Mouse (Mus musculus) thymus, adult 2 months (tissue): ENCODE measurements around the gene Cisd1. TPM values are rescaled to one million over a fixed set of nuclear protein-coding genes. Genes with fewer than 3 reads are reported as not detected.

ENCODE experiments used
- DNase-seq: peaks from one replicate; pipeline ENCODE4 v3.0.0; 2021
- H3K27ac ChIP-seq: fragments of 200-500 bp; 2 replicates; pipeline ENCODE4 v1.5.1; 2012; ENCODE audit warnings: low read length, control low read depth; ENCODE audit not compliant: control insufficient read depth, insufficient read depth
- H3K27me3 ChIP-seq: fragments of 200-500 bp; 2 replicates; pipeline ENCODE4 v1.6.1; 2012; ENCODE audit warnings: mild to moderate bottlenecking, low read length, moderate library complexity, mixed read lengths; ENCODE audit not compliant: control insufficient read depth, insufficient read depth
- H3K36me3 ChIP-seq: fragments of 200-500 bp; 2 replicates; pipeline ENCODE4 v1.6.1; 2012; ENCODE audit warnings: mild to moderate bottlenecking, low read length, moderate library complexity; ENCODE audit not compliant: control insufficient read depth, insufficient read depth
- H3K4me1 ChIP-seq: fragments of 200-500 bp; replicated peaks from 2 replicates; pipeline ENCODE4 v1.6.1; 2012; ENCODE audit warnings: low read length; ENCODE audit not compliant: control insufficient read depth, insufficient read depth
- H3K4me3 ChIP-seq: fragments of 200-500 bp; 2 replicates; pipeline ENCODE4 v1.5.1; 2012; ENCODE audit warnings: mild to moderate bottlenecking, low read length, control low read depth, moderate library complexity; ENCODE audit not compliant: control insufficient read depth, insufficient read depth
- CTCF ChIP-seq: fragments of 200-500 bp; IDR thresholded peaks from 2 replicates; pipeline ENCODE4 v1.5.1; 2012; ENCODE audit warnings: mild to moderate bottlenecking, control low read depth, low read length, moderate library complexity, borderline replicate concordance; ENCODE audit not compliant: control insufficient read depth, poor library complexity, insufficient read depth; ENCODE audit errors: extremely low read depth
- POLR2A ChIP-seq: fragments of 200-500 bp; IDR thresholded peaks from 2 replicates; pipeline ENCODE4 v1.6.1; 2012; ENCODE audit warnings: mild to moderate bottlenecking, low read length, control low read depth, moderate library complexity; ENCODE audit not compliant: control insufficient read depth, poor library complexity, insufficient read depth; ENCODE audit errors: extremely low read depth
- WGBS: fragments of 180-500 bp; shearing (Covaris S2); methylation state at CpG from one replicate; pipeline ENCODE4 v1.1.7; 2018; 5-methylcytosine and 5-hydroxymethylcytosine counted together
- polyA plus RNA-seq: library from polyadenylated mRNA; depleted of rRNA; stranded (reverse); fragments of >200 nt; gene quantifications from 2 replicates; pipeline ENCODE4 v1.2.3, GENCODE M21; 2012

The Cisd1 gene
- polyA plus RNA-seq, 1 experiment = 35.1 TPM

DNA sequence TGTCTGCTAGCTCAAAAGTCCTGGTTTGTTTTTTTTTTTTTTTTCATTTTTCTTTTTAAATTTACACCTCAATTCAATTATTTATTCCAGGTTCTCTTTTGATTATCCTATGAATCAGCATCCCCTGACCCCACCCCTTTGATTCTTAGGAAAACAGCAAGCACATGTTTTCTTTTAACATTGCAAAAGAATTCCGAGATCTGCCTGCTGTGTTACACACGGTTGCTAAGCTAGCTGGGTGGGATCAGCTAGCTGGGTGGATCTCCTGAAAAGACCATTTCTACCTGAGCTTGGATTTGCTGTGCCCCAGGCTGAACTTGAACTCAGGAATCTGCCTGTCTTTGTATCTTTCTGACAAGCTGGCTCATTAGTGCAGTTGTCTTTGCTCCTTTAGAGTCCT lies 1.4 kb upstream of the Cisd1 start:
- H3K27ac ChIP-seq = no peak overlapping the region
- peaks cover 21% of the 10 kb centered on the region for H3K4me1 ChIP-seq
- WGBS = 87% methylated on average over 2 of the region's 2 CpGs

DNA sequence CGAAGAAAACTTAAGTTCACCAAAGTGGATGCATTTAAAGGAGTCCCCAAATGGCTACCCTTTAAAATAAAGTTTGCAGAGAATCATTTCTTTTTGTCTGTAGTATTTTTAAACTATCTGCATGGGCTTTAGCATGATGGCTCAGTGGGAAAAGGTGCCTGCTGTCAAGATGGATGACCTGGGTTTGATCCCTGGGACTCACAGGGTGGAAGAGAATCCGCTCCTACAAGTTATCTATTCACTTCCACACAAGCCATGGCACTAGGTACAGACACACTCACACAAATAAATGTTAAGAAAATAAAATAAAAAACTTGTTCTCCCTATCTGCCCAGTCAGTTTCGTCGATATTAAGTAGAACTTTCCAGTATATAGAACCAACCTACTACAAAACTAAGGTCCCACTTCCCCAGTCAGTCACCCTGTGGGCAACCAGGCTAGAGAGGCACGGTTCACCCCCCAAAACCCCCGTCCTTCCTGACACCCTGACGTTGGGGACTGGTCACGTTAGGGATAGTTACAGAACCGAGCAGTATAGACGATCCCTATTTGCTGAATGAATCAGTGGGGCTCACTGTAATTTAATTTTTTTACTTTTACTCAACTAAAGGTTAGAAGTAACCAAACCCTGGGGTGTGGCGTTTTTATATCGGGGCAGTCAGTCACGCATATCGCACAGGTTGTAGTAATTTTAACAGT lies 1.0 kb downstream of the Cisd1 start:
- 27% methylated on average over 14 of the region's 14 CpGs for WGBS
- H3K4me1 ChIP-seq = peaks cover 27% of the 10 kb centered on the region
- H3K27me3 ChIP-seq = no peaks in the 10 kb centered on the region
- H3K4me3 ChIP-seq = no peak overlapping the region
- no peak overlapping the region for H3K27ac ChIP-seq
- H3K36me3 ChIP-seq = no peaks in the 10 kb centered on the region
- DNase-seq = no peak
- TF ChIP-seq CTCF (no peak), POLR2A (no peak)

More for the DNA sequence above, 1.4 kb upstream of the Cisd1 start:
- no peaks in the 10 kb centered on the region for H3K27me3 ChIP-seq
- no peaks in the 10 kb centered on the region for H3K36me3 ChIP-seq
- H3K4me3 ChIP-seq = no peak overlapping the region
- no peak for DNase-seq
- TF ChIP-seq POLR2A (no peak), CTCF (no peak)

DNA sequence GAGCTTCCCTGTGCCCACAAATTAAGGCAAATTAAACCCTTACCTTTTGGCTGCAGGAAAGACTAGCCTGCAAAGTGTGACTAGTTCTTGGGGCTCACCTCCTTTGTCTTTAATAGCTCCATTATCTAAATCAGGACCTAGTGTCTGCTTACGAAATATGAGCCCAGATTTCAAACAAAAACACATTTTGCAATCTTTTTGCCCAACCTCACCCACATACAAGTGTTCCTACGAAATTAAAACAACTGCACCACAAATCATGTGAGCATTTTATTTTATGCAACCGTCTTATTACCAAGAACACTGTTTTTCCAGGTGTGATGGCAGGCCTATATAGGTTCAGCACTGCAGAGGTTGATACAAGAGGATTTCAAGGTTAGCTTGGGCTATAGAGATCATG lies 1.6 kb downstream of the Cisd1 start:
- peaks cover 22% of the 10 kb centered on the region for H3K4me1 ChIP-seq
- no peak overlapping the region for H3K27ac ChIP-seq

DNA sequence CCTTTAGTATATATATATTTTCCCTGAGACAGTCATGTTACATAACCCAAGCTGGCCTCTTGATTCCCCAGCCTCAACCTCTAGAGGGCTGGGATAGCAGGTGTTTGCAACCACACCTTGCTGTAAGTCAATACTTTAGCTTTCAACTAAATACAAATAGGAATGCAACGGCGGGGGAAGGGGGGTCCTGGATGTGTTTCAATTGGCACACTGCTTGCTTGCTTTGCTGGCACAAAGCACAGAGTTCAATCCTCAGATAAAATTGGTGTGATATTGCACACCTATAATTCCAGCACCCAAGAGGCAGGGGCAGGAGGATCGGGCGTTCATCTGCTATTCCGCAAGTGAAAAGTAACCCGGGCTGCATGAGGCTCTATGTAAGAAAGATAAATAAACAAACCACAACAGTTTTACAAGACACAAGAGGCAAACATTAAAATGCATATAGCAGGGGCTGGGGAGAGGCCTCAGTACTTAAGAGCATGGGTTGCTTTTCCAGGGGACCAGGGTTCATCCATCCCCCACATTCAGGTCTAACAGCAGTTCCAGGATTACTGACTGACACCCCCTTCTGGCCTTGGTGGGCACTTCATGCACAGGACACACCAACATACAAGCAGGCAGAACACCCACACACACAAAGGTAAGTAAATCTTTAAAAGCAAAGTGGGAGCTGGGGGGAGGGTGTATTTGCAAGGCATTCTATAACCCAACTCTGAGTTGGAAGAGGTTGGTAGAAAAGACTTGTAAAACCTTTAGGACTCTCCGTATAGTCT lies 2.5 kb downstream of the Cisd1 start:
- Histone ChIP-seq H3K27me3 (no peaks in the 10 kb centered on the region), H3K4me1 (peaks cover 21% of the 10 kb centered on the region), H3K4me3 (no peak overlapping the region), H3K36me3 (no peaks in the 10 kb centered on the region), H3K27ac (no peak overlapping the region)
- DNase-seq = no peak
- WGBS = 92% methylated on average over 7 of the region's 7 CpGs
- TF ChIP-seq CTCF (no peak), POLR2A (no peak)

More for the DNA sequence above, 1.6 kb downstream of the Cisd1 start:
- 92% methylated on average over 3 of the region's 3 CpGs for WGBS
- no peaks in the 10 kb centered on the region for H3K27me3 ChIP-seq
- TF ChIP-seq CTCF (no peak), POLR2A (no peak)
- H3K36me3 ChIP-seq = no peaks in the 10 kb centered on the region
- DNase-seq = no peak
- H3K4me3 ChIP-seq = no peak overlapping the region

DNA sequence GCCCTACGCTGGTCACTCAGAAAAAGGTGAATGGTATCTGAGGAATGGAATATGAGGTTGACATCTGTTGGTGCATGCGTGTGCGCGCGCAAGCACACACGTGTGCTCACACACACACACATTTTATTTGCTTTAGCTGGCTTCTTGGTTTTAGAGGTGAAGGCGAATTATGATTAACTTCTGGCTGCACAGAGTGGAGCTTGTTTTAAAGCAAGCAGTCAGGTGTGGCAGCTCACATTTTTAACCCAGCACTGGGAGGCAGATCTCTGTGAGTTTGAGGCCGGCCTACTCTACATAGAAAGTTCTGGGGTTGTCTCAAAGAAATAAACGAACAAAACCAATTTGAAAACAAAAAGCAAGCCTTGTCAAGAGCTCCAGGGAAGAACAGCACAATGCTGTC lies 3.5 kb downstream of the Cisd1 start:
- DNase-seq = no peak
- Histone ChIP-seq H3K27me3 (no peaks in the 10 kb centered on the region), H3K36me3 (no peaks in the 10 kb centered on the region), H3K4me3 (no peak overlapping the region), H3K4me1 (peaks cover 18% of the 10 kb centered on the region), H3K27ac (no peak overlapping the region)
- 96% methylated on average over 9 of the region's 9 CpGs for WGBS
- TF ChIP-seq POLR2A = no peak
- TF ChIP-seq CTCF = no peak

DNA sequence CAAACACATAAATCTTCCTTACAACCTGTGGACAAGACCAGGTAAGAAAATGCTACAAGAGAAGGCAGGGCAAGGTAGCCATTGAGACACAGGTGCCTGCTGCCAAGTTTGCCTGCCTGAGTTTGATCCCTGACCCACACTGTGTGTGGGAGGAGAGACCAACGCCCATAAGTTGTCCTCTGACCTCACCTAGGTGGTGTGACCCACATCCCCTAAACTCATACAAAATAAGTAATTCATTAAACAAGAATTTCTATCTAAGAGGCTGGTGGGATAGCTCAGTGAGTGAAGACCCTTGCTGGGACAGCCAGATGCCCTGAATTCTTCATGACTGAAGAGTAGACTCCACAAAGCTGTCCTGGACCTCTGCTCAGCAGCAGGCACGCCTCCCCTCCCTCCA lies 4.6 kb downstream of the Cisd1 start:
- no peak for TF ChIP-seq CTCF
- TF ChIP-seq POLR2A = no peak
- Histone ChIP-seq H3K4me1 (peaks cover 15% of the 10 kb centered on the region), H3K27me3 (no peaks in the 10 kb centered on the region), H3K27ac (no peak overlapping the region), H3K36me3 (peaks cover 7% of the 10 kb centered on the region; the same call in 1 of the 2 replicates), H3K4me3 (no peak overlapping the region)
- DNase-seq = no peak
- WGBS = 80% methylated on average over 2 of the region's 2 CpGs

DNA sequence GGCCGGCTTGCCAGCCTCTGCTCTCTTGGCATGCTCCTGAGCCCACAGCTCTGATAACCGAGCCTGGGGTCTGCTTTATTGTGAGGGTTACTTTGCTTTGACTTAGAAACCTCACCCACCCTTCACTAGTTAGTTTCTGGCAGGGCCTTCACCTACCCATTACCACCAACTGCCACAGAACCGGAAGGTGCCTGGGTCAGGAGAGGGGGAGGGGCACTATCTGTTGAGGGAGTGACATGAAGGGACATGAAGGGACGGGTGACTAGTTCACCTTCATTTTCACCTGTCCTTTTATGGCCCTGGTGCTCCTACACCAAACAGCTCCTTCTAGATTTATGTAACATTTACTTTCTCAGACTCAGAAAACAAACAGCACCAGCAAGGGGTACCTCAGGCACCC lies 5.3 kb downstream of the Cisd1 start:
- 21% methylated on average over 4 of the region's 4 CpGs for WGBS
- H3K36me3 ChIP-seq = peaks cover 8% of the 10 kb centered on the region; the same call in 1 of the 2 replicates
- H3K27ac ChIP-seq = no peak overlapping the region
- no peak overlapping the region for H3K4me3 ChIP-seq
- peaks cover 11% of the 10 kb centered on the region for H3K4me1 ChIP-seq
- no peaks in the 10 kb centered on the region for H3K27me3 ChIP-seq
- no peak for TF ChIP-seq CTCF
- TF ChIP-seq POLR2A = no peak
- no peak for DNase-seq
